Mouse (Mus musculus): Measurements from ENCODE around the gene Zfp318.

Zfp318 gene

DNA sequence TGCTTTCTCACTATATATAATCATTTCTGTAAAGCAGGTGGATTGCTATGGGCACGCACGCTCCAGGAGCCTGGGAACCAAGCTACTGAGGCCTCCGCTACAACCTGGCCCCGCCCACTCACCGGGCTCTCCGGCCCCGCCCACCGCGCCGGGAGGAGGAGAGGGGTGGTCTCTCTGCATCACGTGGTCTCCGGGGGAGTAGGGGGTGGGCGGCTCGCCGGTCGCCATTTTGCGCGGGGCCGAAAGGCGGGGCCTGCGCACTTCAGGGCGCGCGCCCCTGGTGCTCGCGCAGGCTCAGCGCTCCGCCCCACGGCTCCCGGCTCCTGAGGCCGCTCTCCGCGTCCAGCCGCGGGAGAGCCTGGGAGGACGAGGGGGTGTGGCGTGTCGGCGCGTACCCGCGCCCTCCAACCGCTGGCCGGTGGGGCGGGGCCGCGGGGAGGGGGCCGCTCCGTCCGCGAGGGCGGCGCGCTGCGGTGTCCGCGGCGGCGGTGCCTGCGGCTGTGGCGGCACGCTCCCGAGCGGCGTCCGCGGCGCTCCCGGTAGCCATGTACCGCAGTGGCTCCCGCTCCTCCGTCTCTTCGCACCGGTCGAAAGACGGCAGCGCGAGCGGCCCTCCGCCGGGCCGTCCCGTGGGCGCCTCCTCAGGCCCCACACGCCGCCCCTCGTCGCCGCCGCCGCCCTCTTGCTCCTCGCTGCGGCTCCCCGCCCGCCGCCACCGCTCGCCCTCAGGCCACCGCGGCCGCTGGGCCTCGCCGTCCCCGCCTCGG lies at the start of gene Zfp318:
Gene Zfp318, plus strand, starts transcription at position 438 of the 767 bp plus-strand sequence.
- peak; percentile 98 to 99 for DNase-seq

- peak in 1 of 2 experiments; percentile 25 for DNase-seq
These were observed 47.1 kb upstream of the Zfp318 start for GRCm38 (mm10) chr17:46336475-46336874.

DNA sequence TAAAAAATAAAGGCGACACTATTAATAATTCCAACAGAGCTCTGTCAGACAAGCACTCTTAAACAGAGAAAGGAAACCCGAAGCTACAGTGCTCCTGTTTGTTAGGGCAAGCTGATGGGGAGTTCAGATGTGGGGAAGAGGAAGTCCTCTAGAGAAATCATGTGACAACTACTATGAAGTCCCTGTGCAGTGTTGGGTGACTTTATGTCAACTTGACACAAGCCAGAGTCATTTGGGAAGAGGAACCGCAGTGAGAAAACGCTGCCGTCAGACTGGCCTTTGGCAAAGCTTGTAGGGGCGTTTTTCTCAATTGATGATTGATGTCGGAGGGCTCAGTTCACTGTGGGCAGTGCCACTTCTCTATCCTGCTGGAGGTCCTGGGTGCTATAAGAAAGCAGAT lies 42.3 kb upstream of the Zfp318 start:
- DNase-seq, result no peak

GRCm38 (mm10) chr17:46351026-46351700 lies 32.4 kb upstream of the Zfp318 start:
- no peak for DNase-seq

- peak in 1 of 2 experiments; percentile 40 for DNase-seq
These were observed 11.7 kb upstream of the Zfp318 start for GRCm38 (mm10) chr17:46371783-46372182.

DNA sequence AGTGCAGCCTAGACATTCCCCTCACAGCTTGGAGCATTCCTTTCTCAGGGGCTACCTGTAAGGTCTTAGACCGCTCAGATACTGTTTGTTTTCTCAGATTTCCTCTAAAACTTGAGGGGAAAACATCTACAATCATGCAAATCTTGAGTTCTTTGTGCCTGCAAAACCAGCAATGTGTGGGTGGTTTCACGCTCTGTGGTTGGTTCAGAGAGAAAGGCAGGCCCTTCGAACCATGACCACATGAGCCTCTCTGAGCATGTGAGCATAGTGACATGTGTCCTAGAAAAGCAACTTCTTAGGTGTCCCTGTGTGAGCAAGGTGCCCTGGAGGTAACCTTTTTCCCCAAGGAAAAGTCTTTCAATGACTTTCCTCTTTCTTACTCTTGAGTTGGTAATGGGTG lies 5.0 kb upstream of the Zfp318 start:
- DNase-seq, result no peak

DNA sequence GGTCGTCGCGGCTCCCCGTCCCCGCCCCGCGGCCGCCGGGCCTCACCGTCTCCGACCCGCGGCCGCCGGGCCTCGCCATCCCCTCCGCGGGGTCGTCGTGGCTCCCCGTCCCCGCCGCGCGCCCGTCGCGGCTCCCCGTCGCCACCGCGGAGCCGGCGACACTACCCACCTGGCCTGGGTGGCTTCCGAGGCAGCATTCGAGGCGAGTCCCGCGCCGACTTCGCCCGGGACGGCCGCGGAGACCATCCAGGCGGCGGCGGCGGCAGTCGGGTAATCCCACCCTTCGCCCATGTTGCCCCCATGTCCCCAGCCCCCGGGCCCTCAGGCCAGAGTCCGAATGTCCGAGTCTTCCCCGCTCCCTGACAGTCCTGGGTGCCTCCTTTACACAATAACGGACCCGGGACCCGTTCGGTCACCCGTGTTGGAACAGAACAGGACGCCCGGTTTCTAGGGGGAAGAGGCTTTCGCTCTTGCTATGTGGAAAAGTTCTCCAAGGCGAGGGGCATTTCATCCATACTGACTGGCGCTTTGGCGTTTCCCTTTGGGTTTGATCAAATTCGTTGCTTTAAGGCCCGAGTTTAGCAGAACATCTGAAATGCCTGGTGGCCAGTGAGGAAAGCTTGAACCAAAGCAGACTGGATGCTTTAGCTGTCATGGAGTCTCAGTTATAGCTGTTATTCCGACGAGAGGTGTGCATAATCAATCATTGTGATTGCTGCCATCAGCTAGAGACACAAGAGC lies 700 bp downstream of the Zfp318 start:
- peak; percentile 46 to 47 for DNase-seq

GRCm38 (mm10) chr17:46388200-46388599 lies 4.7 kb downstream of the Zfp318 start:
- no peak for DNase-seq

DNA sequence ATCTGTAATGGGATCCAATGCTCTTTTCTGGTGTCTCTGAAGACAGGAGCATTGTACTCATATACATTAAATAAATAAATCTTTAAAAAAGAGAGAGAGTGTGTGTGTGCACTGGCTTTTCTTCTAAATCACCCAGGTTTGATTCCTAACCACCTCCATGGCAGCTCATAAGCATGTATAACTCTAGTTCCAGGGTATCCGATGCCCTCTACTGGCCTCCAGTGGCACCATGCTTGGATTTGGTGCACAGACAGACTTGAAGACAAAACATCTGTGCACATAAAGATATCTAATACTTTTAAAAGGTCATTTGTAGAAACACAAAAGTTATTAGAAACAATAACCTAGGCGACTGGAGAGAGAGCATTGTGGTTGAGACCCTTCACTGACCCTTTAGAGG lies 9.5 kb downstream of the Zfp318 start:
- DNase-seq, result peak in 1 of 2 experiments; percentile 34

- no peak for DNase-seq
These were observed 11.1 kb downstream of the Zfp318 start for GRCm38 (mm10) chr17:46394631-46395030.

- no peak for DNase-seq
These were observed 24.9 kb downstream of the Zfp318 start for GRCm38 (mm10) chr17:46408478-46408877.

DNA sequence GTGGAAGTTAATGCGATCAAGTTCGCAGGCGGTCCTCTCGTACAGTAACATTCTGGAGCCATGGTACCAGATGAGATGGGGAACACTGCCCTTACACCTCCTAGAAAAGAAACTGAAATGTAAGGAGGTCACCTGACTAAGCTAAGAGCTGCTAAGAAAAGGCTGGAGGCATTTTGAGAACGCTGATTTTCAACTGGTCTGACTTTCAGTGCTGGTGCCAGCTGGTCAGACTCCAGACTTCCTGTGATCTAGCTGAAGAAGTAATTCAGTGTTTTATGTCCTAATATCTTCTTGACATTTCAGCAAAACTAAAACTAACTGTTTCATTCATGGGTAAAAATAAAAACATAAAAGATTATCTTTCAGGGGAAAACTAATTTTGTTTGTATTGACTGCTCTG lies 35.1 kb downstream of the Zfp318 start:
- no peak for DNase-seq

GRCm38 (mm10) chr17:46419717-46420116 lies 36.2 kb downstream of the Zfp318 start:
- DNase-seq, result no peak

- DNase-seq, result no peak
These were observed 43.0 kb downstream of the Zfp318 start for GRCm38 (mm10) chr17:46426496-46426895.

- peak; percentile 25 to 44 for DNase-seq
These were observed 45.4 kb downstream of the Zfp318 start, which contains the start of gene Crip3 for GRCm38 (mm10) chr17:46428761-46429414. Gene Crip3 (plus strand): TSS chr17:46428926.

- peak in 1 of 2 experiments; percentile 42 for DNase-seq
These were observed 50.1 kb downstream of the Zfp318 start for GRCm38 (mm10) chr17:46433627-46434026.

- peak; percentile 36 to 39 for DNase-seq
These were observed 53.3 kb downstream of the Zfp318 start for GRCm38 (mm10) chr17:46436672-46437366.

GRCm38 (mm10) chr17:46438298-46438873 lies 54.9 kb downstream of the Zfp318 start, which contains the start of gene Slc22a7:
Gene Slc22a7 (minus strand): TSS chr17:46438457.
- peak in 1 of 2 experiments; percentile 12 for DNase-seq

DNA sequence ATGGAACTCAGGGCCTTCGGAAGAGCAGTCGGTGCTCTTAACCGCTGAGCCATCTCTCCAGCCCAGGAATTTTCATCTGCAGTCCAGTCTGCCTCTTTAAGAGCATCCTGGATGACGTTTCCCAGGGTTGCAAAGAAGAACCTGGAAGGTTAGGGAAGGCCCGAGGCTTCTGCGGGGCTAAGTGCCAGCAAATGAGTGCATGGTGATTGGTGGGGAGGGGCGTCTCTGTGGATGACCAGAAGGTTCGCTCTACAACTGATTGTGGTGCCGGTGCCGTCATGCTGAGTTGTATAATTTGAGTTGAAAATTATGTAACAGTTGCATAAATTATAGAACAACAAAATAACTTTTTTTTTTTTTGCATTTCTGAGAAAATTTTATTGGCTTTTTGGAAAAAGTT lies 55.6 kb downstream of the Zfp318 start:
- peak in 1 of 2 experiments; percentile 13 for DNase-seq

DNA sequence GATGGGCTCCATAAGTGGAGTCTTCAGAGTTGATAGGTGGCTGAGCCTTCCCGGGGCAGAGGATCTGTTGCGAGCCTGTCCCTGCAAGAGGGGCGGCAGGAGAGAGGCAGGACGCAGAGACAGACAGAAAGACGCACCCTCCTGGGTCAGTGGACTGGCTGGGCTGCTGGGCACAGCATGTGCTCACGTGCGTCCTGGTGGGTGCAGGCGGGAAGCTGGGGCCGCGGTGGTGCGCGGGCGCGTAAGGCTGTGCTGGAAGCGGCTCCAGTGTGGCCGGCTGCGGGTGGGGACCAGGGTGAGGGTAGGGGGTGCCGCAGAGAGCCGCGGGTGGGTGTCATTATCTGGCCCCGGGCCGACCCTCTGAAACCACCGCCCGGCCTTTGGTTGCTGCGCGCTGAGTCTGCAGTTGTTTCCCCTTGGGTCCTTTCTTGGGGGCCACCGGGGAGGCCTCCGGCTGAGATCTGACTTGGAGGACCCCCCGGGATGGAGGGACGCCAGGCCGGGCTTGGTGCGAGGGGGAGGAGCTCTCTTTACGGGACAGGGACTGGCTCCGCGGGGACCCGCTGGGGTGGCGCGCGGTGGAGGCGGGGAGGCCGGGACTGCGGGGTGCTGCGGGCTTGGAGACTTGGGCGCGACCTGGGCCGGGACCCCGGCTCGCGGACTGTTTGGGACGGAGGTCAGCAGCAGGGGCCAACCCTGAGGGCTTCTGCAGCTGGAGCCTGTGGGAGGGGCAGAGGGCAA lies 61.5 kb downstream of the Zfp318 start:
- DNase-seq, result no peak

GRCm38 (mm10) chr17:46446264-46446663 lies 62.7 kb downstream of the Zfp318 start:
- no peak for DNase-seq

Measured in lung, postnatal 4 days (tissue).